Mouse (Mus musculus): Measurements from ENCODE around the gene Lonp2.

DNA sequence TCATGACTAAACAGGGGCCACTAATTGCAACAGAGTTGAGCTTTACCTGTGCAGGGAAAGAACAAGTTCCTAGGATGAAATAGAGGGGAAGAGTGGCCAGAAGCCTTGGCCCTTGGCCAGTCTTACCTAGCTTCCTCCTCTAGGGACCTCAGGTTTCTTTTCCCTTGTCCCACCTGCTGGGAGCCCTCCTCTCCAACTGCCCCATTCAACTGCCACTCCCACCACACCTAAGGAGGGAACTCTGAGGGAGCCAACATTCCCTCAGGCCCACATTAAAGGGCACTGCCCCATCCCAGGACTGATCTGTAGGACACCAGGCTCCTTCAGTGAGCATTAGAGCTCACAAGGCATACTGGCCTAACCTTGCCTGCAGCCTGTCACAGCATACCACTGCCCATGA is 43.4 kb upstream of the Lonp2 start, which contains the start of gene Abcc12:
- TF ChIP-seq POLR2A (IDR thresholded peaks at IDR 0.05; ENCODE audit: low read depth, low read length): no peak
- no peak for TF ChIP-seq CTCF (IDR thresholded peaks at IDR 0.05; ENCODE audit: borderline replicate concordance, insufficient read depth, low read length)

All from embryonic fibroblast, embryonic 13.5 days (primary cell).